21 mouse cellular contexts compared by ENCODE assay signal in genomic region chr1:104961670-104962069, GRCm38 (mm10).
DNase-seq lines count a peak whose midpoint lies in the region; ATAC-seq and TF ChIP-seq lines count a peak whose summit lies in the region.
"Had no signal": no experiment of that assay in that cellular context is flagged by ENCODE, and none has a peak within 500 bp of the region (broad histone marks: within the 10 kb centered on the region; RNA-seq: fewer than 3 reads in every experiment).

No protein-coding gene starts in this region.

- no peaks in the 10 kb centered on the region for H3K27me3 ChIP-seq in stomach, embryonic 14.5 days (ENCODE audit: control insufficient read depth, insufficient read depth, low read length)
- H3K27me3 ChIP-seq in stomach, postnatal 0 days (ENCODE audit: control insufficient read depth, insufficient read depth, low read length): no peaks in the 10 kb centered on the region
- no peaks in the 10 kb centered on the region for H3K27me3 ChIP-seq in intestine, embryonic 16.5 days (replicated peaks; ENCODE audit: control insufficient read depth, insufficient read depth, low read length)
- H3K27me3 ChIP-seq in hindbrain, embryonic 11.5 days (ENCODE audit: control insufficient read depth, insufficient read depth, low read length): no peaks in the 10 kb centered on the region
- H3K27me3 ChIP-seq: embryonic facial prominence, embryonic 13.5 days; embryonic facial prominence, embryonic 15.5 days; forebrain, embryonic 12.5 days had no signal

- no peaks in the 10 kb centered on the region for H3K9me3 ChIP-seq in stomach, embryonic 14.5 days (ENCODE audit: control insufficient read depth, low read depth, low read length)
- no peaks in the 10 kb centered on the region for H3K9me3 ChIP-seq in stomach, postnatal 0 days (ENCODE audit: control insufficient read depth, low read length)
- H3K9me3 ChIP-seq in intestine, embryonic 16.5 days (ENCODE audit: control insufficient read depth, low read length): no peaks in the 10 kb centered on the region
- no peaks in the 10 kb centered on the region for H3K9me3 ChIP-seq in hindbrain, embryonic 11.5 days (ENCODE audit: control insufficient read depth, low read length)
- H3K9me3 ChIP-seq: embryonic facial prominence, embryonic 13.5 days; embryonic facial prominence, embryonic 15.5 days; forebrain, embryonic 10.5 days; forebrain, embryonic 12.5 days had no signal

- H3K27ac ChIP-seq in stomach, embryonic 14.5 days (ENCODE audit: low read length): no peak overlapping the region
- H3K27ac ChIP-seq in stomach, postnatal 0 days (replicated peaks): no peak overlapping the region
- H3K27ac ChIP-seq in intestine, embryonic 16.5 days (ENCODE audit: low read length): no peak overlapping the region
- H3K27ac ChIP-seq in hindbrain, embryonic 11.5 days (ENCODE audit: low read depth, low read length): no peak overlapping the region
- H3K27ac ChIP-seq: embryonic facial prominence, embryonic 13.5 days; embryonic facial prominence, embryonic 15.5 days; forebrain, embryonic 10.5 days; forebrain, embryonic 12.5 days had no signal

- no peaks in the 10 kb centered on the region for H3K4me1 ChIP-seq in stomach, embryonic 14.5 days (ENCODE audit: control insufficient read depth, insufficient read depth, low read length)
- no peaks in the 10 kb centered on the region for H3K4me1 ChIP-seq in stomach, postnatal 0 days (replicated peaks; ENCODE audit: control insufficient read depth, insufficient read depth)
- no peaks in the 10 kb centered on the region for H3K4me1 ChIP-seq in intestine, embryonic 16.5 days (ENCODE audit: control insufficient read depth, insufficient read depth, low read length)
- H3K4me1 ChIP-seq in hindbrain, embryonic 11.5 days (replicated peaks; ENCODE audit: control insufficient read depth, insufficient read depth, low read length): no peaks in the 10 kb centered on the region
- H3K4me1 ChIP-seq: embryonic facial prominence, embryonic 13.5 days; embryonic facial prominence, embryonic 15.5 days; forebrain, embryonic 10.5 days; forebrain, embryonic 12.5 days had no signal

- H3K4me3 ChIP-seq in stomach, embryonic 14.5 days (ENCODE audit: low read depth, low read length): no peak overlapping the region
- no peak overlapping the region for H3K4me3 ChIP-seq in stomach, postnatal 0 days (ENCODE audit: low read depth, low read length)
- H3K4me3 ChIP-seq in intestine, embryonic 16.5 days (ENCODE audit: low read length): no peak overlapping the region
- H3K4me3 ChIP-seq in hindbrain, embryonic 11.5 days (ENCODE audit: low read depth, low read length): no peak overlapping the region
- H3K4me3 ChIP-seq: embryonic facial prominence, embryonic 13.5 days; embryonic facial prominence, embryonic 15.5 days; erythroblast, embryonic 14.5 days; forebrain, embryonic 10.5 days; forebrain, embryonic 12.5 days had no signal

- DNase-seq in stomach, postnatal 0 days (ENCODE audit: low spot score): no peak
- no peak for DNase-seq in hindbrain, embryonic 11.5 days (ENCODE audit: low spot score)
- DNase-seq in ovary, postnatal 36 days (ENCODE audit: low spot score): no peak
- DNase-seq: adrenal gland, adult 2 months; adrenal gland, postnatal 10 days; adrenal gland, postnatal 25 days; cerebellum, adult 11 months; cerebellum, adult 18-20 months; cerebellum, adult 8-10 months; cerebellum, adult 9-11 months; cerebellum, postnatal 14 days; cerebellum, postnatal 36 days; embryo, embryonic 11 days had no signal

- no peak overlapping the region for H3K9ac ChIP-seq in stomach, embryonic 14.5 days (replicated peaks; ENCODE audit: low read depth, low read length)
- H3K9ac ChIP-seq in stomach, postnatal 0 days (ENCODE audit: low read length): no peak overlapping the region
- no peak overlapping the region for H3K9ac ChIP-seq in intestine, embryonic 16.5 days (ENCODE audit: low read depth, low read length)
- no peak overlapping the region for H3K9ac ChIP-seq in hindbrain, embryonic 11.5 days (ENCODE audit: low read depth, low read length)
- H3K9ac ChIP-seq: embryonic facial prominence, embryonic 13.5 days; embryonic facial prominence, embryonic 15.5 days; forebrain, embryonic 12.5 days had no signal

- no peak for TF ChIP-seq CTCF in stomach, postnatal 0 days (IDR thresholded peaks at IDR 0.05; ENCODE audit: low read depth)

- ATAC-seq in stomach, embryonic 14.5 days (ENCODE audit: insufficient number of reproducible peaks, insufficient read depth, low FRiP score, low read depth): peak; percentile 46; the same call in 1 of the 2 replicates
- ATAC-seq in stomach, postnatal 0 days (ENCODE audit: low FRiP score, low TSS enrichment): no peak
- peak; percentile 99 for ATAC-seq in intestine, embryonic 16.5 days
- no peak for ATAC-seq in hindbrain, embryonic 11.5 days (ENCODE audit: low FRiP score)
- ATAC-seq: forebrain, embryonic 14.5 days had no signal

- TF ChIP-seq EP300 in stomach, postnatal 0 days (optimal IDR thresholded peaks at IDR 0.05): no peak

- H3K36me3 ChIP-seq in stomach, embryonic 14.5 days (ENCODE audit: control insufficient read depth, insufficient read depth, low read length): no peaks in the 10 kb centered on the region
- no peaks in the 10 kb centered on the region for H3K36me3 ChIP-seq in stomach, postnatal 0 days (ENCODE audit: control insufficient read depth, insufficient read depth, low read length)
- no peaks in the 10 kb centered on the region for H3K36me3 ChIP-seq in intestine, embryonic 16.5 days (ENCODE audit: control insufficient read depth, insufficient read depth, low read length)
- no peaks in the 10 kb centered on the region for H3K36me3 ChIP-seq in hindbrain, embryonic 11.5 days (ENCODE audit: control insufficient read depth, insufficient read depth, low read length)
- H3K36me3 ChIP-seq: embryonic facial prominence, embryonic 13.5 days; embryonic facial prominence, embryonic 15.5 days; forebrain, embryonic 10.5 days; forebrain, embryonic 12.5 days had no signal

- 69% methylated on average over 3 of the region's 3 CpGs for WGBS in stomach, embryonic 14.5 days
- WGBS in stomach, postnatal 0 days: 56% methylated on average over 3 of the region's 3 CpGs
- 55% methylated on average over 3 of the region's 3 CpGs for WGBS in intestine, embryonic 16.5 days
- 87% methylated on average over 3 of the region's 3 CpGs for WGBS in hindbrain, embryonic 11.5 days

- no peak overlapping the region for H3K4me2 ChIP-seq in stomach, embryonic 14.5 days (replicated peaks; ENCODE audit: low read depth, low read length)
- no peak overlapping the region for H3K4me2 ChIP-seq in stomach, postnatal 0 days (replicated peaks; ENCODE audit: low read depth)
- H3K4me2 ChIP-seq in intestine, embryonic 16.5 days (ENCODE audit: low read depth, low read length): no peak overlapping the region
- no peak overlapping the region for H3K4me2 ChIP-seq in hindbrain, embryonic 11.5 days (replicated peaks; ENCODE audit: low read depth, low read length)
- H3K4me2 ChIP-seq: embryonic facial prominence, embryonic 13.5 days; embryonic facial prominence, embryonic 15.5 days; forebrain, embryonic 12.5 days had no signal

Comparison
In these comparisons a context has a peak if more than half of its experiments do, and no peak if none do; other contexts are left out.
1. ATAC-seq: peak in stomach, embryonic 14.5 days (single experiment) and intestine, embryonic 16.5 days (single experiment); none in stomach, postnatal 0 days (single experiment) and hindbrain, embryonic 11.5 days (single experiment).